In the genomic region with DNA sequence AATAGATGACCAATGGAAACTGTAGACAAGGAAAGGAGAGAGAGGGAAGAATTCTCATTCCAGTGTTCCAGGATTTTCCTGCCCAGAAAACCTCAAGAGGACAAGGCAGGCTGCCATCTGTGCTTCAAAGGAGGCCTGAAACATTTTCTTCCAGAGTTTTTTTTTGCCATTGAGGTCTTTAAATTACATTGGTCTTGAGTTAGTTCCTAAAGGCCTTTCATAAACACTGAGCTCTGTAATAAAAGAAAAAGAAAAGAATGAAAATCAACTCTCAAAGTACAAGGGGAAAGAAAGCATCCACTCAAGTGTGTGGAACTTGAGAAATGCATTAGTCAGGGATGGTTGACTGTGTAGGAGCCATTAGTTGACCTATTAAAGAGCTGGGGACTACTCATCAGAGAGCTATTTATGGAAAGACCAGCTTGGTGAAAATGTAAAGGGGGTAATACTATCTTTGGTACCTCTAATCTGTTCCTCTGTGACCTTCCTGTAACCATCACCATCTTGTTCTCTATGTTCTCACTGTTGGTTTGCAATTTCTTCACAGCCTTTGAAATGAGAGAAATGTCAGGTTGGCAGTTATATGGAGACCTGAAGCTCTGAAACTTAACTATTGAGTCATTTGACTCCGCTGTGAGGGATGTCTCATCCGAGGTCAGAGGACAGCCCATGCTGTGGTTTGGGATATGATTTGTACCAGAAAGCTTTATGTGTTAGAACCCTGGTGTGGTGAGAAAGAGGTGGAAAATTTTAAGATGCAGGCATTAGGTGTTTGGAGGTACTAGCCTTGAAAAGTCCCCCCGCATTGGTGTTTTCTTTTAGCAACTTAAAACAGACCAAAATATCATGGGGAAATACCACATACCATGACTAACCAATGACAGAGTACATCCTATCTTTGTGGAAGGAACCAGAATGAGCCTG, we compare ENCODE assay signal across 34 mouse cellular contexts. TPM values are rescaled to one million over a fixed set of nuclear protein-coding genes. Genes with fewer than 3 reads are reported as not detected.
DNase-seq lines count a peak whose midpoint lies in the region; ATAC-seq lines count a peak whose summit lies in the region.
"Had no signal": no experiment of that assay in that cellular context is flagged by ENCODE, and none has a peak within 500 bp of the region (broad histone marks: within the 10 kb centered on the region; RNA-seq: fewer than 3 reads in every experiment).

No protein-coding gene starts in this region.

- no peak for ATAC-seq in midbrain, embryonic 14.5 days (ENCODE audit: low FRiP score, low TSS enrichment)
- ATAC-seq: forebrain, postnatal 0 days; intestine, embryonic 15.5 days had no signal

- no peak overlapping the region for H3K4me2 ChIP-seq in midbrain, embryonic 14.5 days (ENCODE audit: low read length)
- H3K4me2 ChIP-seq: hindbrain, embryonic 13.5 days; intestine, embryonic 15.5 days; limb, embryonic 15.5 days; liver, embryonic 15.5 days; midbrain, embryonic 11.5 days; stomach, embryonic 15.5 days had no signal

- peak; percentile 25 for DNase-seq in heart, adult 11 months
- DNase-seq in heart, adult 9 months (ENCODE audit: low spot score in 2 of 2): no peak
- DNase-seq in A20 (ENCODE audit: low read depth, low spot score): peak; percentile 13
- peak; percentile 94 for DNase-seq in Muller cell, postnatal 12 days (ENCODE audit: inconsistent ontology term)
- DNase-seq in induced T-regulatory cell, adult 2 months (ENCODE audit: low read depth): peak; percentile 7
- no peak for DNase-seq in heart, postnatal 4 days
- DNase-seq in left cerebral cortex, adult 18-20 months (ENCODE audit: low spot score in 2 of 2): no peak
- no peak for DNase-seq in midbrain, embryonic 14.5 days
- DNase-seq: adrenal gland, postnatal 36 days; cerebellum, adult 9-10 months; forebrain, postnatal 0 days; gastrocnemius, postnatal 14 days; kidney, adult 9 months; kidney, postnatal 4 days; layer of hippocampus, adult 9-11 months; left cerebral cortex, postnatal 4 days; right cerebral cortex, postnatal 14 days; thymus, postnatal 25 days had no signal

- no peak overlapping the region for H3K4me3 ChIP-seq in midbrain, embryonic 14.5 days (replicated peaks; ENCODE audit: low read depth, low read length)
- H3K4me3 ChIP-seq: hindbrain, embryonic 13.5 days; intestine, embryonic 15.5 days; limb, embryonic 15.5 days; liver, embryonic 15.5 days; stomach, embryonic 15.5 days had no signal

- no peak overlapping the region for H3K9ac ChIP-seq in midbrain, embryonic 14.5 days (replicated peaks; ENCODE audit: low read length)
- H3K9ac ChIP-seq: forebrain, postnatal 0 days; hindbrain, embryonic 13.5 days; intestine, embryonic 15.5 days; limb, embryonic 15.5 days; liver, embryonic 15.5 days; stomach, embryonic 15.5 days had no signal

- no peaks in the 10 kb centered on the region for H3K4me1 ChIP-seq in midbrain, embryonic 14.5 days (ENCODE audit: control insufficient read depth, insufficient read depth, low read length)
- H3K4me1 ChIP-seq: hindbrain, embryonic 13.5 days; intestine, embryonic 15.5 days; limb, embryonic 15.5 days; stomach, embryonic 15.5 days had no signal

- H3K27me3 ChIP-seq in midbrain, embryonic 14.5 days (ENCODE audit: control insufficient read depth, insufficient read depth, low read length): no peaks in the 10 kb centered on the region
- H3K27me3 ChIP-seq: hindbrain, embryonic 13.5 days; intestine, embryonic 15.5 days; limb, embryonic 15.5 days; stomach, embryonic 15.5 days had no signal

- H3K9me3 ChIP-seq in midbrain, embryonic 14.5 days (ENCODE audit: control insufficient read depth, low read length): no peaks in the 10 kb centered on the region
- H3K9me3 ChIP-seq: hindbrain, embryonic 13.5 days; intestine, embryonic 15.5 days; limb, embryonic 15.5 days; liver, embryonic 15.5 days; stomach, embryonic 15.5 days had no signal

- WGBS in midbrain, embryonic 14.5 days: 88% methylated on average over 3 of the region's 3 CpGs

- no peaks in the 10 kb centered on the region for H3K36me3 ChIP-seq in midbrain, embryonic 14.5 days (ENCODE audit: control insufficient read depth, insufficient read depth, low read length)
- H3K36me3 ChIP-seq: G1E; hindbrain, embryonic 13.5 days; intestine, embryonic 15.5 days; limb, embryonic 15.5 days; liver, embryonic 15.5 days; stomach, embryonic 15.5 days had no signal

- no peak overlapping the region for H3K27ac ChIP-seq in midbrain, embryonic 14.5 days (replicated peaks; ENCODE audit: low read depth, low read length)
- H3K27ac ChIP-seq: hindbrain, embryonic 13.5 days; intestine, embryonic 15.5 days; limb, embryonic 15.5 days; liver, embryonic 15.5 days; stomach, embryonic 15.5 days had no signal

RNA-seq across cellular contexts. Expression of gene Tasp1, which starts 34.2 kb away (rescaled TPM):
- total RNA-seq in heart, postnatal 4 days (2021): 1 to 10 TPM; 6.0 to 6.8 TPM
- total RNA-seq in left cerebral cortex, adult 18-20 months (2021): 10 to 100 TPM; 36.2 to 37.1 TPM
- polyA plus RNA-seq in midbrain, embryonic 14.5 days (2014; fragmentation: Nextera tagmentation; extraction: Ambion mirVana): 17.6 and 19.8 TPM in 2 replicates

RNA-seq across cellular contexts. Expression of gene Gm17374, which starts 51.0 kb away (rescaled TPM):
- total RNA-seq in heart, postnatal 4 days (2021): not detected
- not detected for total RNA-seq in left cerebral cortex, adult 18-20 months (2021)
- not detected in 2 replicates for polyA plus RNA-seq in midbrain, embryonic 14.5 days (2014; fragmentation: Nextera tagmentation; extraction: Ambion mirVana)
- total RNA-seq: adrenal gland, adult 18-20 months; adrenal gland, postnatal 36 days; forebrain, postnatal 0 days; G1E; gastrocnemius, postnatal 14 days; heart, adult 18-20 months; heart, postnatal 25 days; left cerebral cortex, adult 8-10 months; left cerebral cortex, postnatal 4 days; megakaryocyte progenitor cell, adult 5-6 weeks; monocyte, adult 5-6 weeks had no signal
- polyA plus RNA-seq: forebrain, embryonic 11.5 days; forebrain, postnatal 0 days; G1E; heart, embryonic 14.5 days; hindbrain, embryonic 13.5 days; intestine, embryonic 15.5 days; limb, embryonic 15.5 days; liver, embryonic 15.5 days; midbrain, embryonic 11.5 days; neural tube, embryonic 11.5 days; stomach, embryonic 15.5 days had no signal

Comparison
In these comparisons a context has a peak if more than half of its experiments do, and no peak if none do; other contexts are left out.
1. DNase-seq: peak in heart, adult 11 months (single experiment), A20 (single experiment), Muller cell, postnatal 12 days (single experiment) and induced T-regulatory cell, adult 2 months (single experiment); none in heart, adult 9 months (0 of 2), heart, postnatal 4 days (single experiment), left cerebral cortex, adult 18-20 months (0 of 2) and midbrain, embryonic 14.5 days (single experiment).
2. RNA of gene Tasp1, which starts 34.2 kb away (total RNA-seq): 36.2 to 37.1 TPM in left cerebral cortex, adult 18-20 months; 6.0 to 6.8 TPM in heart, postnatal 4 days; every median in the first group is over 4 times any median in the second.